Mouse (Mus musculus) MEL-GATA-1-ER (cell line): Measurements from ENCODE around the gene Olfr1451.
"Not testable (repeated sequence)": the region's sequence is repeated elsewhere in the genome, so short reads cannot be mapped to it uniquely, and the experiment has no call there.

Source experiments
- DNase-seq: peaks from one replicate; pipeline ENCODE4 v3.0.0-alpha.2; 2012; ENCODE audit warnings: low read depth; ENCODE audit errors: extremely low read depth

Gene Olfr1451

DNA sequence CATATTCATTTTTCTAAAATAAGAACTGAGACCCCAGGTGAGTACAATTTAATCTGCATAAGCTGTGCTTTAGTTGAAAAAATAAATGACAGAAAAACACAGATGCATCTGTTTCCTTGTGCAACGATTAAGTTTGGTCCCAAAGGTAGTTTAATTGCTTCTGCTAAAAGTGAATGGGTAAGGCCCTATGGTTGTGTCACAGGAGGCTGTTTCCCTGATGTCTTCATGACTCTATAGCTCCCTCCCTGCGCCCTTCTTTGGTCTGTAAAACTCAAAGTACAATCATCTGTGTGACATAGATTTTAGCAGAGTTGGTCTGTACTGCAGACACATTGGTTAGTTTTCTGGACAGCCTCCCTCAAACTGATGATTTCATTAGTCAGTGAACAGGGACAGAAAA is at the start of gene Olfr1451:
Gene Olfr1451 (plus strand): TSS at position 301 of the 400 bp plus-strand sequence.
- DNase-seq, result no peak

DNA sequence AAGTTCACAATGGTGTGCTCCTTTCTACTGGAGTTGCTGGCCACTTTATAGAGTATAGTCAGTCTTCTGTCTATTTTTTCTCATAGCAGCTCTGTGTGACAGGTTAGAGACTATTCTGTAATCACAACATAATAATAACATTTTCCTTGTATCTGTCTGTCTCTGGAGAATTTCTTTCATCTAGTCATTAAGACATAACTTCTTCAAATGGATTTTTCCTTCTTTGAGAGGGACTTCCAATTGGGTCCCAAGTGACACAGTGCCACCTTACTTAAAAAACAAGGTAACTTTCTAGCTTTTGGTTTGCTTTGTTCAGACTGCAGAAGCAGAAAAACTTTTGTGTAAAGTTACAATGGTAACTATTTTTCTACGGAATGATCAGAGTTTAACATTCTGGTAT is 44.9 kb upstream of the Olfr1451 start, which contains the start of gene Olfr1450:
Gene Olfr1450 (plus strand): TSS at position 301 of the 400 bp plus-strand sequence.
- no peak for DNase-seq

DNA sequence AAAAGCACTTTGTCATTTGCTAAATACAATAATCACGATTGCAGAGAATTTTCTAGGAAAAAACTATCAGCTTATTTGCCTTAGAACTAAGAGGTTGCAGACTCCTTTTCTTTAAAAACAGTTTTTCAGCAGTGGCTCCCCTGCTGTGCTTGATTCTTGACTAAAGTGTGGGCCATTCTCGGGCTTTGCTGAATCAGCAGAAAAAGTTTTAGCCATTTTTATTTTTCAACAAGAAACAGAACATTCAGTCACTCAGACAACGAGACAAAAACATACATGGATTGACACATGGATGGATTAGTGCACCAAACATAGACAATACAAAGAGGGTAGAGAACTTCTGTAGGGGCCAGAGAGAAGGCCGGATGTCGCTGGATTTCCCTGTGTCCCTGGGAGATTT is 24.7 kb upstream of the Olfr1451 start:
- DNase-seq, result not testable (repeated sequence)

DNA sequence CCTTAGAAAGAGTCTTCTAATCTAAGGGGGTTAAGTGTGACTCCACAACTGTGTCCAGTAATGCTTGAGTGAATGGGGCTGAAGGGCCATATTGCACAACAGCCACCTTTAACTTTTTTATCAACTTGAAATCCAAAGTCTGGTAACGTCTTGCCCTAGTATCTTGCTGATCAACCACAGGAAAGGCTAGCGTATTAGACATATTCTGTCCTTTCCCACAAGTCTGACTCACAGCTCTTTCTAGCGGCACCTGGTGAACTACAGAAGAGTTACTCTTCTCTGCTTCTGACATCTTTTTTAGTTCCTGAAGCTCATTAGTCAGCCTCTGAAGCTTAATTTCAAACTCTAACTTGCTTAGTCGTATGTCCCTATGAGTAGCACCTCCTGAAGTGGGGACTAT is 2.5 kb upstream of the Olfr1451 start:
- DNase-seq, result not testable (repeated sequence)

DNA sequence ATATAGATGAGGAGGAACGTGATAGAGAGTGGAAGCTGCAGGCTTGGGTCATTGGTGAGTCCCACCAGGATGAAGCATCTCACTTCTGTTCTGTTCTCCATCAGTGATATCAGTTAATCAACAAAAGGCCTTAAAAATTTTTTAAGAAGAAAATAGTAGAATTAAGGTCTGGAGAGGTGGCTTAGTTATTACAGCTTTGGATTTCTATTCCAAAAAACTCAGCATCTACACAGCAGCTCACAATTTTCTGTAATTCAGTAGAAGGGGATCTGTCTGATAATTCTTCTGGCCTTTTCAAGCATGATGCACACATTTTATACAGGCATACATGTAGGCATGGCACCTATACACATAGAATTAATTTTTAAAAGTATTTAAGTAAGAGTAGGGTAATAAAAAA is 33.4 kb downstream of the Olfr1451 start, which contains the start of gene Olfr1453:
Gene Olfr1453 (minus strand): TSS at position 101 of the 400 bp plus-strand sequence.
- no peak for DNase-seq
